Mouse (Mus musculus) limb, embryonic 11.5 days (tissue): ENCODE data around the gene Gsk3a. TPM values are rescaled to one million over a fixed set of nuclear protein-coding genes. Genes with fewer than 3 reads are reported as not detected.

Source experiments
- ATAC-seq: fragments of 200-750 bp; cut with Nextera tagmentation; 2 replicates; pipeline ENCODE4 v1.8.0; 2017; ENCODE audit warnings: low read depth; ENCODE audit not compliant: insufficient number of reproducible peaks, low FRiP score, low TSS enrichment
- DNase-seq: peaks from one replicate; pipeline ENCODE4 v3.0.0-alpha.2; 2015; ENCODE audit warnings: low spot score
- H3K27ac ChIP-seq: fragments of 300-500 bp; sonication (generic); replicated peaks from 2 replicates; pipeline ENCODE4 v1.5.1; 2014; ENCODE audit warnings: low read depth, mild to moderate bottlenecking, low read length
- H3K27me3 ChIP-seq: fragments of 300-500 bp; sonication (generic); 2 replicates; pipeline ENCODE4 v1.6.1; 2014; ENCODE audit warnings: mild to moderate bottlenecking, low read length, mixed read lengths; ENCODE audit not compliant: control insufficient read depth, insufficient read depth
- H3K36me3 ChIP-seq: fragments of 300-500 bp; sonication (generic); 2 replicates; pipeline ENCODE4 v1.6.1; 2014; ENCODE audit warnings: mild to moderate bottlenecking, low read length, moderate library complexity, mixed read lengths; ENCODE audit not compliant: control insufficient read depth, insufficient read depth
- H3K4me1 ChIP-seq: fragments of 300-500 bp; sonication (generic); 2 replicates; pipeline ENCODE4 v1.6.1; 2014; ENCODE audit warnings: low read length, mixed read lengths; ENCODE audit not compliant: control insufficient read depth, insufficient read depth
- H3K4me2 ChIP-seq: fragments of 300-500 bp; sonication (generic); 2 replicates; pipeline ENCODE4 v1.6.1; 2014; ENCODE audit warnings: low read depth, mild to moderate bottlenecking, moderate library complexity; ENCODE audit not compliant: severe bottlenecking
- H3K4me3 ChIP-seq: fragments of 300-500 bp; sonication (generic); 2 replicates; pipeline ENCODE4 v1.5.1; 2014; ENCODE audit warnings: low read depth, low read length
- H3K9ac ChIP-seq: fragments of 300-500 bp; sonication (generic); 2 replicates; pipeline ENCODE4 v1.6.1; 2014; ENCODE audit warnings: mild to moderate bottlenecking, low read length
- H3K9me3 ChIP-seq: fragments of 300-500 bp; sonication (generic); 2 replicates; pipeline ENCODE4 v1.6.1; 2016; ENCODE audit warnings: low read length; ENCODE audit not compliant: control insufficient read depth
- WGBS: fragments of 180-500 bp; shearing (Covaris S2); extraction: QIAGEN DNeasy Blood & Tissue Kit; methylation state at CpG from one replicate; pipeline ENCODE4 v1.1.7; 2014; 5-methylcytosine and 5-hydroxymethylcytosine counted together
- polyA plus RNA-seq: library from polyadenylated mRNA; unstranded; fragments of >200 nt; fragmentation: Nextera tagmentation; extraction: Ambion mirVana; gene quantifications from 2 replicates; pipeline ENCODE4 v1.2.1, GENCODE M21; 2014

Gene Gsk3a
- polyA plus RNA-seq, 1 experiment from 2014 or later: 17.3 TPM

GRCm38 (mm10) chr7:25275555-25276298 is 38.1 kb upstream of the Gsk3a start:
- Histone ChIP-seq H3K36me3 (peaks cover 14% of the 10 kb centered on the region), H3K4me3 (no peak overlapping the region), H3K27me3 (no peaks in the 10 kb centered on the region), H3K9ac (peak overlapping the region; percentile 45), H3K4me1 (peaks cover 25% of the 10 kb centered on the region), H3K9me3 (no peaks in the 10 kb centered on the region), H3K4me2 (no peak overlapping the region), H3K27ac (no peak overlapping the region)
- WGBS: 37% methylated on average over 9 of the region's 9 CpGs
- ATAC-seq (no peak), DNase-seq (no peak)

GRCm38 (mm10) chr7:25274996-25275395 is 37.3 kb upstream of the Gsk3a start:
- peaks cover 18% of the 10 kb centered on the region for H3K4me1 ChIP-seq
- no peak for ATAC-seq
- no peaks in the 10 kb centered on the region for H3K9me3 ChIP-seq
- 85% methylated on average over 3 of the region's 3 CpGs for WGBS
- no peaks in the 10 kb centered on the region for H3K27me3 ChIP-seq
- DNase-seq: no peak
- H3K4me3 ChIP-seq: no peak overlapping the region
- H3K36me3 ChIP-seq: peaks cover 14% of the 10 kb centered on the region
- H3K27ac ChIP-seq: no peak overlapping the region
- no peak overlapping the region; the same call in 1 of the 2 replicates for H3K9ac ChIP-seq
- no peak overlapping the region for H3K4me2 ChIP-seq

- no peak overlapping the region; the same call in 1 of the 2 replicates for H3K9ac ChIP-seq
- peaks cover 16% of the 10 kb centered on the region for H3K4me1 ChIP-seq
- peak overlapping the region; percentile 30; the same call in 1 of the 2 replicates for H3K27ac ChIP-seq
- ATAC-seq (no peak), DNase-seq (no peak)
- H3K9me3 ChIP-seq: no peaks in the 10 kb centered on the region
- no peaks in the 10 kb centered on the region for H3K27me3 ChIP-seq
- no peak overlapping the region for H3K4me3 ChIP-seq
- H3K4me2 ChIP-seq: no peak overlapping the region
- H3K36me3 ChIP-seq: peaks cover 14% of the 10 kb centered on the region
- 38% methylated on average over 5 of the region's 5 CpGs for WGBS
These were observed 36.9 kb upstream of the Gsk3a start for GRCm38 (mm10) chr7:25274571-25274970.

GRCm38 (mm10) chr7:25273259-25274241 is 35.9 kb upstream of the Gsk3a start:
- H3K4me2 ChIP-seq: no peak overlapping the region
- no peak for DNase-seq
- H3K27ac ChIP-seq: no peak overlapping the region
- no peak overlapping the region for H3K9ac ChIP-seq
- peaks cover 14% of the 10 kb centered on the region for H3K36me3 ChIP-seq
- no peak for ATAC-seq
- H3K27me3 ChIP-seq: no peaks in the 10 kb centered on the region
- no peaks in the 10 kb centered on the region for H3K9me3 ChIP-seq
- H3K4me3 ChIP-seq: no peak overlapping the region
- peaks cover 22% of the 10 kb centered on the region for H3K4me1 ChIP-seq
- WGBS: 90% methylated on average over 22 of the region's 22 CpGs

GRCm38 (mm10) chr7:25272445-25273258 is 35.0 kb upstream of the Gsk3a start:
- WGBS: 86% methylated on average over 38 of the region's 38 CpGs
- Histone ChIP-seq H3K27me3 (no peaks in the 10 kb centered on the region), H3K36me3 (peaks cover 14% of the 10 kb centered on the region), H3K9me3 (no peaks in the 10 kb centered on the region), H3K4me3 (no peak overlapping the region), H3K4me2 (no peak overlapping the region), H3K4me1 (peaks cover 19% of the 10 kb centered on the region), H3K9ac (no peak overlapping the region), H3K27ac (no peak overlapping the region)
- ATAC-seq (no peak), DNase-seq (no peak)

- DNase-seq (no peak), ATAC-seq (no peak)
- Histone ChIP-seq H3K4me1 (peaks cover 18% of the 10 kb centered on the region), H3K9ac (0 out of 2 replicates have a peak overlapping the region, but pooled peaks have one; percentile 9), H3K4me3 (no peak overlapping the region), H3K9me3 (no peaks in the 10 kb centered on the region), H3K36me3 (peaks cover 14% of the 10 kb centered on the region), H3K4me2 (no peak overlapping the region), H3K27me3 (no peaks in the 10 kb centered on the region), H3K27ac (no peak overlapping the region; the same call in 1 of the 2 replicates)
- 85% methylated on average over 30 of the region's 30 CpGs for WGBS
These were observed 34.2 kb upstream of the Gsk3a start for GRCm38 (mm10) chr7:25271651-25272444.

GRCm38 (mm10) chr7:25270652-25271633 is 33.3 kb upstream of the Gsk3a start:
- DNase-seq: no peak
- Histone ChIP-seq H3K4me3 (no peak overlapping the region), H3K27ac (no peak overlapping the region), H3K9me3 (no peaks in the 10 kb centered on the region), H3K4me2 (no peak overlapping the region), H3K4me1 (peaks cover 17% of the 10 kb centered on the region), H3K9ac (0 out of 2 replicates have a peak overlapping the region, but pooled peaks have one; percentile 34), H3K27me3 (no peaks in the 10 kb centered on the region), H3K36me3 (peaks cover 14% of the 10 kb centered on the region)
- 90% methylated on average over 35 of the region's 35 CpGs for WGBS
- ATAC-seq: no peak
